Mouse (Mus musculus) R1 (cell line): ENCODE data around the gene Brsk1.

ENCODE experiments used
- DNase-seq: peaks from one replicate; pipeline ENCODE4 v3.0.0-alpha.2; 2018; ENCODE audit warnings: low read depth, low spot score

Brsk1 gene

DNA sequence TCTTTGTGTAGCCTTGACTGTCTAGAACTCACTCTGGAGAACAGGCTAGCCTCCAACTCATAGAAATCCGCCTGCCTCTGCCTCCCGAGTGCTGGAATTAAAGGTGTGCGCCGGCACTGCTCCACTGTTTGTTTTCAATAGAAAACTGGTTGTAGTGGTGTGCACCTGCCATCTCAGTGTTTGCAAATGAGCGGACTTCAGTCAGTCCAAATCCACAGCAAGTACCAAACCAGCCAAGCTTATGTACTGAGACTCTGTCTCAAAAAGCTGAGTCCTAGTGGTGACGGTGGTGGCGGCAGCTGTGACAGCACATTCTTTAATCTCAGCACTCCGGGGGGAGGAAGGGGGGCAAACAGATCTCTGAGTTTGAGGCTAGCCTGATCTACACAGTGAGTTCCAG lies 21.9 kb upstream of the Brsk1 start:
- DNase-seq: no peak

DNA sequence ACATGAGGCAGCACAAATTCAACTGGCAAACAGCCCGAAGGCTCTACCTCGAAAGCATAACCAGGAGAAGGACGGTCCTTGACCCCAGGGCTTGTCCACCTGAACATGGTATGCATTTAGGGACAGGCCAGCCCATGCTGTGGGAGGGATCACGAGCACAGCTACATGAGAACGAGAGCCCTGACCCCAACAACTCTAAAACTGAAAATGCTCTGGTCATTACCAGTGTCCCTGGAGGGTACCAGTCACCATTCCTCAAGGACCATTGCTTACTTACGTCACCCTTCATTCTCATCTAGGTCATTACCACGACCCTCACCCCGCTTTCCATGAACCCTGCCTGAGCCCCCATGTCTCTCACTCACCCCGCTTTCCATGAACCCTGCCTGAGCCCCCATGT lies 21.2 kb upstream of the Brsk1 start:
- no peak for DNase-seq

DNA sequence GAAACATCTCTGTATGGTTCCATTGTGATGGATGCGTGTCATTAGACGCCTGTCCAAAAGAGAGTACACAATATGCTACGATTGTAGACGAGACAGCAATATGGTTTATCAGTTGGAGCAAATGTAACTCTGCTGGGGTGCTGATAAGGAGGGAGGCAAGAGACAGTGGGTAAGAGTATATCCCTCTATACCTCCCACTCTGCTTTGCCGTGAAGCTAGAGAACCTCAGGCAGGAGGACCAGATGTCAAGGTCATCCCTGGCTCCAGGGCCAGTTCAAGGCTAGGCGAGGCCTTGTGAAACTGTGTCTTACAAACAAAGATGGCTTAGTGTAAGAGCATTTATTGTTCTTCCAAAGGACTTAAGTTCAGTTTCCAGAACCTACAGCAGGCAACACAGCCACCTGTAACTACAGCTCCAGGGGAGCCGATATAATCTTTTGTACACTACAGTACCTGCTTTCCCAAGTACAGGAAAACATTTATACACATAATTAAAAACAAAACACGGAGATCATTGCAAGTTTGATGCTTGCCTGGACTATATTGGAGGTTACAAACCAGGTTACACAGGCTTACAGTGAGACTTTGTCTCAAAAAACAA lies 19.6 kb upstream of the Brsk1 start:
- no peak for DNase-seq

DNA sequence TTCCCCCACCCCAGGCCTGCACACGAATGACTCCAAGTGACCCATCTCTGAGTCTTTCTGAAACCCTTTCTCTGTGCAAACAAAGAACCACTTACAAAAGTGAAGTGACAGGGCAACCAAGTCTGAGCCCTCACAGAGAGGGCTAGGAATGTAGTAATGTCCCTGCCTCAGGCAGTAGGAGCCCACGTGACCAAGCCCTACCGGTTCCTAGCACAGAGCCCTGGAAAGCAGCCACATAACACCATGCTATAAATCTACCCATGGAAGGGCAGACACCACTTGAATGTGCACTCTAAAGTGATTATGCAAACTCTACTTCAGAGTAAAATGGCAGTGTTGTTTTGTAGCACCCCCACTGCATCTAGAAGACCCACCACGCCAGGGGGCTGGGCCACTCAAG lies 18.4 kb upstream of the Brsk1 start:
- DNase-seq: no peak

DNA sequence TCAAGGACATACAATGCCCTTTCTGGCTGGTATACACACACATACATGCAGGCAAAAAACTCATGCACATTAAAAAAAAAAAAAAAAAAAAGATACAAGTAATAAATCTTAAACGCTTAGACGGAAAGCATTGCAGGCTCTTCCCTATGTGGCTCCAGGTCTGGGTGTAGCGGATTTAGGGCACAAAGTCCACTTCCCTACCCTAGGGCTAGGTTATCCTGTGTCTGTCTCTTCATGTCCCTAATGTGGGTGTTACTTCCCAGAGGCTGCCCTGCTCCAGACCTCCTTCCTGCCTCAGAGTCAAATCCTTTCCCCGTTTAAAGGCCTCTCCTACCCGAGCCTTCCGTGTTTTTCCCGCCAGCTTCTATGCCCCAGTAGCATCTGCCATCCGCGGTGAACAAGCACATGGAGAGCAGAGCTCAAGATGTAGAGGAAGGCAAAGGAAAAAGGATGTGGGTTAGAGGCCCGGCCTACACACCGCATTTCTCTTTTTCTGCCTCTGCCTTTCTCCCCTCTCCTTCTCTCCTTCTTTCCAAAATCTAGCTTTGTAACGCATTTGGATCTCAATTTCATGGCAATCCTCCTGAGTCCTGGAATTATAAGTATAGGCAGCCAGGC lies 16.2 kb upstream of the Brsk1 start:
- no peak for DNase-seq

DNA sequence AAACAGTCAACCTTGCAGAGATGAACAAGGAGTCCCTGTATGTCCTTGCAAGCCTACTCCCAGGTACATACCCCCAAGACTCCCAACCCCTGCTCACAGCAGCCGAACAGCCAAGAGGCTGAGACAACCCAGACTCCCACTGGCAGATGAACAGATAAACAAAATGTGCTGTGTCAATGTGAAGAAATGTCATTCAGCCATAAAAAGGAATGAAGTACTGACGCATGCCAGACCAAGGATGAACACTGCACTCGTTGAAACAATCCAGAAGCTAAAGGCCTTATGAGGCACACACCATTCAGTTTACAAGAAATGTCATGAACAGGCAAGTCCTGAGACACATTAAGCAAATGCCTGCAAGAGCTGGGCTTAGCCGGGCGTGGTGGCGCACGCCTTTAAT lies 15.2 kb upstream of the Brsk1 start:
- DNase-seq: no peak

DNA sequence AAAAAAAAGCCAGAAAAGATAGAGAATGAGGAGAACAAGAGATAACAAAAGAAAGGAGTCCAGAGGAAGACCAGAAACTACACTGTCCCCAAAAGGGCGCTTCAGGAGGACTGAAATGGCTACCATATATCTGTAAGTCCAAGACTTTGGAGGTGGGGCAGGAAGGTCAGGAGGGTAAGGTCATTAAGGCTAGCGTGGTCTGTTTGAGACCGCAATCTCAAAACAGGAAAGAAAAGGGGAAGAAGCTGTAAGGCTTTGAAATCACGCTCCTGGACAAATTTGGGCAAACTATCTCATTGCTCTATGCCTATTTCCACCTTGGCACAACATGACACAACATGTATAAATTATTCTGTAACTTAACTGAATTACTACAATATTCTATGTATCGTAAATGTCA lies 7.1 kb upstream of the Brsk1 start:
- DNase-seq: no peak

DNA sequence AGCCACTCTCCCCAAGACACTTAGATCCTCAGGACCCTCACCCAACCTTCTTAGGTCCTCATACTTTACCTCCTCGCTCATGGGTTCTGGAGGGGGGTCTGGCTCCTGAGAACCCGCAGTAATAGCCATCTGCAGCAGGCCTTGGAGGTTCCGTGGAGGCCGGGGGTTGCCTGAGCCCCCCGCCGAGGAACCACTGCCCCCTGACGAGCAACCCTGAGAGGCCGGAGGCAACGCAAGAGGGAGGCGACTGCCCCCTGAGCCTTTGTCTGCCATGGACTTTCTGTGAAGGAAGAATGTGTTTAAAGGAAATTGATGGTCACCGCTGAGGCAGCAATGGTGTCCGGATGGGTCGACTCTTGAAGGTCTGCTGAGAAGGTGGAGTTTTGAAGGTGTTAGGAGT lies 6.2 kb upstream of the Brsk1 start:
- DNase-seq: no peak

DNA sequence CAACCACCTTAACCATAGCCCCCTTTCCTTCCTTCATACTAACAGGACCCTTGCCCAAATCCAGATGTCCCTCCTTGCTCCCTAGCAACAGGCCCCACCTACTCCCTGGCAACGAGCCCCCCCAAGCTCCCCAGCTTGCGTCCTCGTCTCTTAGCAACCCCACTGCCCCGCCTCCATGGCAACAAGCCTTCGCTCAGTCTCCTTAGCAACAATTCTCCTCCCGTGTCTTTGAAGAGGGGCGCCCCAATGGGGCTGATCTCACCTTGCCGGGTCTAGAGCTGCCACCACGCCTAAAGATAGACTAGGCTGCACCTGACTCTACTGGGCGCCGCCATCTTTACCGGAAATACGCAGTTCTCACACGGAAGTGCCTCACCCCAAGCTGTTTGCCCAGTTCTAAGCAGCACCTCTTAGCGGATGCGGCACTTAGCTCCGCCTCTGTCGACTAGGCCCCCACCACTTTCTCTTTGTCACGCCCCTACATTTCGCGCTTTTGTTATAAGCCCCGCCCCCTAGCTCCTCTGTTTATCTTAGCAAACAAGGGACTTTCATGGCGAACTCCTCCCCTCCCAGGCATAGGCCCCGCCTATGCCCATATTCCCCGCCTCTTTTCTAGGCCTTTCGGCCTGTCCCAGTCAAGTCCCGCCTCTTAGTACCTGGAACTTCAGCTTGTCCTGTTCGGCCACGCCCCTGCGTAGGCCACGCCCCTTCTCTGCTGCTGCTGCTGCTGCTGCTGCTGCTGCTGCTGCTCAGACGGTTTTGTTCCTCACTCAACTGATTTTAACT lies 5.6 kb upstream of the Brsk1 start, which contains the start of gene Hspbp1:
Hspbp1 (minus strand) TSS at position 437 of the 786 bp plus-strand sequence.
- peak; percentile 100 for DNase-seq

DNA sequence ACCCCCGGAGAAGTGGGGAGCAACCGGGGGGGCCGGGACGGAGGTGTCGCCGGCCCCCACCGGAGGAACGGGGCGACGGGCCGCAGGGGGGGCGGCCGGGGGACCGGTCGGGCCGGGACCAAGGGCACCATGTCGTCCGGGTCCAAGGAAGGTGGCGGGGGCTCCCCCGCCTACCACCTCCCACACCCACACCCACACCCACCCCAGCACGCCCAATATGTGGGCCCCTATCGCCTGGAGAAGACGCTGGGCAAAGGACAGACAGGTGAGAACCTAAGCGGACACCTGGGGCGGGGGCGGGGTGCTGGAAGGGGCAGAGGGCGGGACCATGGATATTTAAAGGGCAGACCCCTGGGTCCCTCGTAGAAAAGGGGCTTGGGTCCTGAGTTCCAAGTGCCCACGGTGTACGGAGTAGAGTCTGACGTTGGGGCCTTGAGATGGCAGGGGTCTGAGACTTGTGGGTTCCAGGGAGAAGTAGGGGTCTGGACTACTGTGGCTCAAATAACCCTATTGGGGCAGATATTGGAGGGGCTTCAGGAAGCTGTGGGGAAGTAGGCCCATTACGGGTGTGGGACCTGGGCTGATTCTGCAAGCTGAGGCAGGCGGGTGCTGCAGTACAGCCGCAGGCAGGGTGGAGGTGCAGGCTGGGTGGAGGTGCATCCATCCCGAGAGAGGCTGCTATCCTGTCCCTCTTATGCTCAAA lies 698 bp downstream of the Brsk1 start:
- no peak for DNase-seq

DNA sequence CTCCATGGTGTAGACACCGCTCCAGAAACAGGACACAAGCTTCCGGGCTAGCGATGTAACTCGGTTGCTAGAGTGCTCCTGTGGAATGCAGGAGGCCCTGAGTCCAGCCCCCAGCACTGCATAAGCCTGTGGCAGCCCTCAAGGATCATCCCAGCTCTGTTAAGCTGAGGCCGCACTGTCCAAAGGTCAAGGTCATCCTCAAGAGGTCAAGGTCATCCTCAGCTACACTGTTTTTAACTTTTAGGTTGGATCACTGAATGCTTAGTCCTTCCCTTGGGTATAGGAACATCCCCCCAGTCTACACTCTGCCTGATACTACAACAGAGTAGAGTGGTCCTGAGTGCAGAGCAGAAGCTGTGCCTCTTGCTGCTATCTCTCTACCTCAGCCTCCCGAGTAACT lies 2.6 kb downstream of the Brsk1 start:
- DNase-seq: peak; percentile 89

DNA sequence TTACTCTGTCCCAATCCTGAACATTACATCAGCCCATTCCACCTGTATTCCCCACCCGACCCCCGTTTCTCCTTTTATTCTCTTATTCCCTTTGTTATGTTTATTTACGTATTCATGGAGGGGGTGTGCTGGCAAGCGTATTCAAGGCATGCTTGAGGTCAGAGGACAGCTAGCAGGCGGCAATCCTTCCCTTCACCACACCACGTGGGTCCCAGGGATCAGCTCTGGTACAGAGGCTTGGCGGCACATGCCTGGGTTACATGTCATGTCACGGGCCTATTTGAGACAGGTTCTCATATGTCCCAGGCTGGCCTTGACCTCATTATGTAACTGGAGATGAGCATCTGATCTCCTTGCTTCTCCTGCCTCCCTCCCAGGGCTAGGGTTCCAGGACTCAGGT lies 11.9 kb downstream of the Brsk1 start:
- DNase-seq: peak; percentile 94

DNA sequence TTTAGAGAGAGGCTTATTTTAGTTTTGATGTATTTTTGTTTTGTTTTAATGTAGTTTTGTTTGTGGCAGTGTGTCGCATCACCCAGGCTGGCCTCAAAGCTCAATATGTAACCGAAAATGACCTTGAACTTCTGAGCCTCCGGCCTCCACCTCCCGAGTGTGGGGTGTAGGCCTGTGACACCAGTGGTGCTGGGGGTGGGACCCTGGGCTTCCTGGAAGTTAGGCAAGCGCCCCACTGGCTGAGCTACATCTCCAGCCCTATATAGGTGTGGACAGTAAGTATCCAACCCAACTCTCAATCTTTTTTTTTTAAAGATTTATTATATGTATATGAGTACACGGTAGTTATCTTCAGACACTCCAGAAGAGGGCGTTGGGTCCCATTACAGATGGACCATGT lies 12.8 kb downstream of the Brsk1 start:
- DNase-seq: peak; percentile 71

DNA sequence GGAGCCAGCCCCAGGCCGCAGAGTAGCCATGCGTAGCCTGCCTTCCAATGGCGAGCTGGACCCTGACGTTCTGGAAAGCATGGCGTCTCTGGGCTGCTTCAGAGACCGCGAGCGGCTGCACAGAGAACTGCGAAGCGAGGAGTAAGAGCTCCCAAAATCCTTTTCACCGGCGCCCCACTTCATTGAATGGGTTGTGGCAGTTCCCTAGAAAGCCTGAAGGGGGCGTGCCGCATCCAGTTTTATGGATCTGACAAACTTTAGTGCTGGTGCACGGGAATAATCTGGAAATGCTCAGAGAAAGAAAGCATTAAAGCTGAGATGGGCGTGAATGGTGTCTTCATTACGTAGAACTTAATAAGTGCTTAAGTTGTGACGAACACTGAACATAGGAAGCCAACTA lies 14.7 kb downstream of the Brsk1 start:
- peak; percentile 88 for DNase-seq

DNA sequence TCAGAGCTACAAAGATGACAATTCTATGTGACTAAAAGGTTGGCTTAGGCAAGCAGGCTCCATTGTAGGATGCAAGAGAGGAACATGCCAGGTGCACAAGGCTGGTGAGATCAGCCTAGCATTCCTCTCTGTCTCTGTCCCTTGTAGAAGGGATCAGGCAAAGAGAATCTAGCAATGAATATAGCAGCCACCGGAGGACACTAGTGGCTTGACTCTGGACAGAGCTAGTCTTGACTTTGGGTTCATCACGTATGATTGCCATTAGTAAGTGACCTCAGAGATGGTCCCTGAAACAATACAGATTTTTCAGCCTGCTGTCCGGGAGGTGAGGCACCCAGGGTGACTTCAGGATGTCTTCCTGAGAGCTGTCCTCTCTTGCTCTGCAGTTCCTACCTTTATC lies 22.2 kb downstream of the Brsk1 start:
- DNase-seq: no peak

DNA sequence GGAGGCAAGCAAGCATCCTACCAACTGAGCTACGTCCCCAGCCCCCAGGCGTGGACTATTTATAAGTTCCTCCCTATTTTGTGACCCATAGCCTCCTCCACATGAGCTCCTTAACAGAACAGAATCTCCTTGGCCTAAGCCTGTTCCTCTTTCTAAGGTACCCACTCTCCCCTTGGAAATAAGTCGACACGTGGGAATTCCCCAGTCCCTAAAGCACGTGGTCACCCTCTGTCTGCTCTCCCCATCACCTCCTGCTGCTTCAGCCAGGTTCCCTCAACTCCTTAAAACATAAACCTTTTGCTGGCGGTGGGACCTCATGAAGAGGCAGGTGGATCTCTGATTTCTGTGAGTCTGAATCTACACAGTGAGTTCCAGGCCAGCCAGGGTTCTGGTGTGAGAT lies 26.6 kb downstream of the Brsk1 start:
- DNase-seq: peak; percentile 30

DNA sequence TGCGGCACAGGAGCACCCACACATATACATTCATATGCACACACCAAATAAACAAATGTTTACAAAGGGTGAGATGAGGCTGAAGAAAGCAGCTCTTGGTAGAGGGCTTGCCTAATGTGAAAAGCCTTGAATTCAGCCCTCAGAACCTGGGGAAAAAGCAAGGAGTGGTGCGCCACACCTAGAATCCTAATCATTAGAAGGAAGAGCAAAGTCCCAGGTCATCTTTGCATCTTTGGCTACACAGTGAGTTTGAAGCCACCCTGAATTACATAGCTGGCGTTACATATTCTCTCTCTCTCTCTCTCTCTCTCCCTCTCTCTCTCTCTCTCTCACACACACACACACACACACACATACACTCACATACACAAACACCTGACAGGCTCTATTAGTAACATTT lies 28.9 kb downstream of the Brsk1 start:
- DNase-seq: no peak

DNA sequence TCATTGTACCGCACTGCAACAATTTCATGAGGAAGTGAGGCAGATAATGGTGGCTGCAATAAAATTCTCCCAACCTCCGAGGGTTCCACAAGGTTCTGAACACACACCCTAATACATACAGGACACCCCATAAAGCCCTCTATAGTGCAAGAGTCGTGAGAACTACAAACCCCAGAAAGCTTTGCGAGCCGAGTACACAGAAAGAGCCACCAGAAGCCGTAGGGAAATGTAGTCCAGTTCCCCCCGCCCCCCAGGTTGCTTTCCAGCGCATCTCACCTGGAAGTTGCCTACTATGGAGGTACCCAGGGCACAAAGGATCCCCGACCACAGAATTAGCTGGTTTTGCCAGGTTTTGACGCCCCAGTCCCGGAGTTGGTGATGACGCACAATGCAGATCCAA lies 33.1 kb downstream of the Brsk1 start:
- no peak for DNase-seq

DNA sequence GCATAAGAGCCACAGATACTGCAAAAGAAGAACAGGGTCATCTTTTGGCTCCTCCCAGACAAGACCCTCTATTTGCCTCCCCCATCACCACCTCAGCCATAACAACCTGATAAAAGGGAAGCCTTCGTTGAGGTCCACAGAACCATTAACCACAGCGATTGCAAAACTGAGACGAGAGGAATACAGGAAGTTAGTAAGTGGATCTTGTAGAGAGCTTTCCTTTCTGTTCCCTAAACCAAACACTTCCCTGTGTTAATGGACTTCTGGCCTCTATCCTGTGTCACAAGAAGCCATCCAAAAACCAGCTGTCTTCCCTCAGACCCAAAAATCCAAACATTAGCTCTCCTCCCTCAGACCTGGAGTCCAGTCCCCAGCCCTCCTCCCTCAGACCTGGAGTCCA lies 34.0 kb downstream of the Brsk1 start:
- DNase-seq: no peak

DNA sequence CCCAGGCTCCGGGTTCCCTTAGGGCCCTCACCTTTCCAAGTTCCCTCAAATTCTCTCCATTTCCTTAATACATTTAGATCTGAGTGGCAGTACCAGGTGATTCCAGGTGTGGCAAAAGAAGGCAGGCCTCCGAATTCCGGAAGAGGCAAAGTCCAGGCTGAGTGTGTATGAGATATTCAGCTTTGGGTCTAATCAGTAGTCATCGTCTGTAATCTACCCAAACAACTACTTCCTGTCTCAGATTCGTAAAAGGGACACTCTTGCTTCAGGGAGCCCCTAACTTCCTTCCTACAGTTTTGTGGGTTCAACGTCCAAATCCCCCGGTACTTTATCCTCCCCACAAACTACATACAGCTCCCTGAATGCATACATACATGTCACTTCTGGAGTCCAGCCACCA lies 34.8 kb downstream of the Brsk1 start, which contains the start of gene Tmem150b:
Tmem150b (minus strand) TSS at position 81 of the 400 bp plus-strand sequence.
- no peak for DNase-seq

DNA sequence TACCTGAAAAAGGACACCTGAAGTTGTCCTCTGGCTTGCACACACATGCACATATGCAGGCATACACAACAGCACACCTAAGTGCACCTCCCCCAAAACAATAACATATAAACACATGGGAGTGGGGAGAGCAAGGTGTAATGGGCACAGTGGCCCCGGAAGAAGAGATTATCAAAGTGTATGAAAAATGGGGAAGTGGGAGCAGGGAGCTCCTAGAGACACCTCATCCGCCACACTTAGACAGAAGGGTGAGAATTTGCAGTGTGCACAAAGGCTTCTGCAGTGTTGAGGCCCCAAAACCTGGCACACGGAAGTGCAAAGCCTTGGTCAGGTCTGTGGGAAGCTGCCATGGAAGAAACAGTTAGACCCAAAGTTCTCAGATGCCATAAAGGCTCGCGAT lies 40.7 kb downstream of the Brsk1 start:
- no peak for DNase-seq

DNA sequence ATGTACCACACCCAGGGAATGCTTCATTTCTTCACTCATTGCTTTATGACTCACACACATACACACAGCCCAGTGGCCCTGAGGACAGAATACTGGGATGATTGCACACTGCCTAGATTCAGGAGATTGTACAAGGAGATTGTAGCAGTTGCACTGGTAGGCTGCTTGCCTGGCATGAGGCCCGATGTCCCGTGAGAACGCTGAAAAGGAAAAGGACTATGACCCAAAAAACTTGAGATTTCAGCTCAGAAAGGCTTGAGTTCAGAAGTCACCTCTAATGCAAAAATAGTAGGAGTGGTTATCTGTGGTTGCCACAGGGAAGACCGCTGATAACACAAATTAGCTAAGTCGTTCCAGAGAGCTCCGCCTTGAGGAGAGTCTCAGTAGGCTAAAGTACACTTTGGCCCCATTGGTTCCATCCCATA lies 42.6 kb downstream of the Brsk1 start:
- no peak for DNase-seq
